Comparison of ENCODE assay signal across 34 mouse cellular contexts in the genomic region with DNA sequence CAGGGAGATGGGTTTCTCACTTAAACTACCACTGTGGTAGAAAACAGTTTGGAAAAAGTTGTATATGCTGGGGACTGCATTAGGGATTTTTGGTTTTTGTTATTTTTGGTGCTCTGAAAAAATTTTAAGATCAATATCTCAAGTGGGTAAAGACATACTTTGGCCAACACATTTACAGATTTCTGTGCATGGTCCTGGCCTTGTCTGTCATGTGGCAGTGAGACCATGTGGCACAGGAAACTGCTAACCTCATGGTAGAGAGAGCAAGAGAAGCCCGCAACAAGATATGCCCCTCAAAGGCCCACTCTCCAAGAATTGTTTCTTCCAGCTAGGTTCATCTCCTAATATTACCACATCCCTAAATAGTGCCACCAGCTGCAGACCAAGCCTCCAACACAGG. TPM values are rescaled to one million over a fixed set of nuclear protein-coding genes. Genes with fewer than 3 reads are reported as not detected.
"Had no signal": no experiment of that assay in that cellular context is flagged by ENCODE, and none has a peak within 500 bp of the region (broad histone marks: within the 10 kb centered on the region; RNA-seq: fewer than 3 reads in every experiment).

No protein-coding gene starts in this region.

- H3K4me2 ChIP-seq: embryonic facial prominence, embryonic 12.5 days; embryonic facial prominence, embryonic 13.5 days; embryonic facial prominence, embryonic 15.5 days; forebrain, embryonic 12.5 days; forebrain, embryonic 13.5 days; forebrain, embryonic 15.5 days had no signal

- H3K36me3 ChIP-seq: embryonic facial prominence, embryonic 10.5 days; embryonic facial prominence, embryonic 12.5 days; embryonic facial prominence, embryonic 13.5 days; embryonic facial prominence, embryonic 15.5 days; forebrain, embryonic 10.5 days; forebrain, embryonic 12.5 days; forebrain, embryonic 15.5 days had no signal

- ATAC-seq: forebrain, embryonic 13.5 days; forebrain, embryonic 14.5 days; forebrain, embryonic 15.5 days; forebrain, embryonic 16.5 days; forebrain, postnatal 0 days had no signal

- DNase-seq: cerebellum, adult 9-10 months; cerebellum, adult 9-11 months; cerebellum, postnatal 10 days; cerebellum, postnatal 14 days; cerebellum, postnatal 25 days; cerebellum, postnatal 36 days; embryo, embryonic 11 days; forebrain, postnatal 0 days; gastrocnemius, adult 2 months; gastrocnemius, postnatal 10 days; gastrocnemius, postnatal 14 days; gastrocnemius, postnatal 25 days; gastrocnemius, postnatal 36 days; heart, adult 11 months; heart, adult 18-20 months; heart, adult 2 months had no signal

- H3K27ac ChIP-seq: embryonic facial prominence, embryonic 10.5 days; embryonic facial prominence, embryonic 12.5 days; embryonic facial prominence, embryonic 13.5 days; embryonic facial prominence, embryonic 15.5 days; forebrain, embryonic 10.5 days; forebrain, embryonic 12.5 days; forebrain, embryonic 13.5 days; forebrain, embryonic 15.5 days; gastrocnemius, adult 2 months; heart, adult 2 months had no signal

- H3K4me3 ChIP-seq: embryonic facial prominence, embryonic 10.5 days; embryonic facial prominence, embryonic 12.5 days; embryonic facial prominence, embryonic 13.5 days; embryonic facial prominence, embryonic 15.5 days; erythroblast, embryonic 14.5 days; forebrain, embryonic 10.5 days; forebrain, embryonic 12.5 days; forebrain, embryonic 13.5 days; forebrain, embryonic 15.5 days; gastrocnemius, adult 2 months; heart, adult 2 months had no signal

- H3K9me3 ChIP-seq: embryonic facial prominence, embryonic 10.5 days; embryonic facial prominence, embryonic 12.5 days; embryonic facial prominence, embryonic 13.5 days; embryonic facial prominence, embryonic 15.5 days; forebrain, embryonic 10.5 days; forebrain, embryonic 12.5 days; forebrain, embryonic 13.5 days; forebrain, embryonic 15.5 days had no signal

- H3K27me3 ChIP-seq: embryonic facial prominence, embryonic 12.5 days; embryonic facial prominence, embryonic 13.5 days; embryonic facial prominence, embryonic 15.5 days; forebrain, embryonic 12.5 days; forebrain, embryonic 13.5 days; forebrain, embryonic 15.5 days had no signal

- H3K4me1 ChIP-seq: embryonic facial prominence, embryonic 10.5 days; embryonic facial prominence, embryonic 12.5 days; embryonic facial prominence, embryonic 13.5 days; embryonic facial prominence, embryonic 15.5 days; forebrain, embryonic 10.5 days; forebrain, embryonic 12.5 days; forebrain, embryonic 13.5 days; forebrain, embryonic 15.5 days had no signal

- H3K9ac ChIP-seq: embryonic facial prominence, embryonic 12.5 days; embryonic facial prominence, embryonic 13.5 days; embryonic facial prominence, embryonic 15.5 days; forebrain, embryonic 12.5 days; forebrain, embryonic 13.5 days; forebrain, embryonic 15.5 days; forebrain, postnatal 0 days had no signal

RNA-seq across cellular contexts. Expression of gene Ces2b, which starts 32.0 kb away (rescaled TPM):
- total RNA-seq: common myeloid progenitor, adult 5-6 weeks; forebrain, postnatal 0 days; gastrocnemius, postnatal 25 days; granulocyte monocyte progenitor cell, adult 5-6 weeks had no signal
- polyA plus RNA-seq: embryonic facial prominence, embryonic 14.5 days; erythroblast, embryonic 14.5 days; forebrain, postnatal 0 days had no signal

RNA-seq across cellular contexts. Expression of gene Ces2c, which starts 47.5 kb away (rescaled TPM):
- total RNA-seq: common myeloid progenitor, adult 5-6 weeks; forebrain, postnatal 0 days; granulocyte monocyte progenitor cell, adult 5-6 weeks; heart, adult 18-20 months; heart, adult 2 months; heart, adult 8-10 months had no signal
- polyA plus RNA-seq: embryonic facial prominence, embryonic 10.5 days; embryonic facial prominence, embryonic 11.5 days; embryonic facial prominence, embryonic 12.5 days; embryonic facial prominence, embryonic 13.5 days; embryonic facial prominence, embryonic 14.5 days; embryonic facial prominence, embryonic 15.5 days; erythroblast, embryonic 14.5 days; forebrain, embryonic 10.5 days; forebrain, embryonic 11.5 days; forebrain, embryonic 12.5 days; forebrain, embryonic 13.5 days; forebrain, embryonic 14.5 days; forebrain, embryonic 15.5 days; forebrain, embryonic 16.5 days; forebrain, postnatal 0 days; frontal cortex, adult 2 months; heart, adult 2 months had no signal
